Mouse (Mus musculus): ENCODE data around the gene Gm10128. TPM values are rescaled to one million over a fixed set of nuclear protein-coding genes. Genes with fewer than 3 reads are reported as not detected.

Gm10128 gene
- not detected for polyA plus RNA-seq (2017; shearing (Covaris generic))

GRCm38 (mm10) chr14:7643872-7644271 lies at the start of gene Gm10128:
Gene Gm10128, minus strand, starts transcription at chr14:7643972.

GRCm38 (mm10) chr14:7595492-7595891 lies 48.3 kb downstream of the Gm10128 start, which contains the start of gene Gm10338:
Gene Gm10338, minus strand, starts transcription at chr14:7595592.

Other genes with a start within 250 kb of the Gm10128 start
- gene Gm3755, start 193.1 kb downstream of the Gm10128 start, polyA plus RNA-seq (2017; shearing (Covaris generic)), result not detected
- not detected for gene Gm3752, start 160.2 kb downstream of the Gm10128 start, polyA plus RNA-seq (2017; shearing (Covaris generic))
- gene Gm3558, start 75.4 kb downstream of the Gm10128 start, polyA plus RNA-seq (2017; shearing (Covaris generic)), result not detected
- gene Gm10338, start 48.4 kb downstream of the Gm10128 start, polyA plus RNA-seq (2017; shearing (Covaris generic)), result not detected
- not detected for gene Gm26661, start 147.6 kb upstream of the Gm10128 start, polyA plus RNA-seq (2017; shearing (Covaris generic))
- gene Flnb, start 174.0 kb upstream of the Gm10128 start, polyA plus RNA-seq (2017; shearing (Covaris generic)), result 19.0 TPM

All from naive thymus-derived CD4-positive, alpha-beta T cell, adult 5 months (primary cell).